Mouse (Mus musculus): ENCODE results near the gene Ero1lb.
"Not testable (repeated sequence)": the region's sequence is repeated elsewhere in the genome, so short reads cannot be mapped to it uniquely, and the experiment has no call there.

DNA sequence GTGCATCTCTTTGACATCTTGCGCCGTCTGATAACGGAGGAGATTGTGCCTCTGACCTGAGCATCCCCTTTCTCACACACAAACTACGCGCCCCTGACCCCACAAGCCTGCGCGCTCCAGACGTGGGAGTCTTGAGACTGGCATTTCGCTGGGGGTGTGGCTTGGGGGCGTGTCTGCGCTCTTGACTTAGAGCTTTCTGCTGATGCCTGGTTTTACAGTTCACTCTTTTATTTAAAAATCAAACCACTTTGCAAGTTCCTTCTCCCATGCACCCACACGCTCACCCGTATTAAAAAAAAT, 85.2 kb downstream of the Ero1lb start:
- not testable (repeated sequence) for TF ChIP-seq CTCF (IDR thresholded peaks at IDR 0.05; ENCODE audit: control insufficient read depth, insufficient read depth, insufficient read length); MYOG (IDR thresholded peaks at IDR 0.05; ENCODE audit: control insufficient read depth, extremely low read depth, insufficient read length); USF1 (IDR thresholded peaks at IDR 0.05; ENCODE audit: low read depth); MAX (IDR thresholded peaks at IDR 0.05); CEBPB (IDR thresholded peaks at IDR 0.05; ENCODE audit: low read depth); MYOD1 (IDR thresholded peaks at IDR 0.05; ENCODE audit: control insufficient read depth, insufficient read length, low read depth)

Data from C2C12 (cell line).